17 mouse cellular contexts compared by ENCODE assay signal in the genomic region with DNA sequence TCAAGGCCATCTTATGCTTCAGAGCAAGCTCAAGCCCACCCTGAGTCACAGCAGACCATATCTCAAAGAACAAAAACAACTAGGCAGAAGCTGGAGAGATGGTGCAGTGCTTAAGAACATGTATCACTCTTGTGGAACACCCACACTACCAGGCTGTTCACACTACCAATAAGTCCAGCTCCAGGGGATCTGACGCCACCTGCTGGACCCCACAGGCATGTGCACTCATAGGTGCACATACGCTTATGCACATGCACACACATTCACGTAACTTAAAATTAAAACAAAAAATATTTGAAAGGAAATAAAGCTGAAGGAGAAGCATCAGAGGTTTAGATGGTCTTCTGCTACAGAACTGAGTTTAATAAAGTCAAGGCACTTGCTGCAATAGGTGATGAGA. TPM values are rescaled to one million over a fixed set of nuclear protein-coding genes. Genes with fewer than 3 reads are reported as not detected.
DNase-seq lines count a peak whose midpoint lies in the region; TF ChIP-seq lines count a peak whose summit lies in the region.
"Had no signal": no experiment of that assay in that cellular context is flagged by ENCODE, and none has a peak within 500 bp of the region (broad histone marks: within the 10 kb centered on the region; RNA-seq: fewer than 3 reads in every experiment).

No protein-coding gene starts in this region.

- H3K4me3 ChIP-seq in gastrocnemius, adult 2 months = no peak overlapping the region
- H3K4me3 ChIP-seq in left cerebral cortex, adult 2 months = no peak overlapping the region
- no peak overlapping the region for H3K4me3 ChIP-seq in E14TG2a.4 (replicated peaks; ENCODE audit: low read length)
- H3K4me3 ChIP-seq: embryonic facial prominence, embryonic 10.5 days; hindbrain, embryonic 10.5 days; megakaryocyte, embryonic 14.5 days; neural tube, embryonic 12.5 days had no signal

- H3K36me3 ChIP-seq in E14TG2a.4 (ENCODE audit: insufficient read depth, low read length) = no peaks in the 10 kb centered on the region
- H3K36me3 ChIP-seq: embryonic facial prominence, embryonic 10.5 days; hindbrain, embryonic 10.5 days; neural tube, embryonic 12.5 days had no signal

- no peak for DNase-seq in gastrocnemius, adult 2 months
- DNase-seq in gastrocnemius, adult 18-20 months (ENCODE audit: low spot score) = no peak
- no peak for DNase-seq in left cerebral cortex, adult 2 months (ENCODE audit: extremely low spot score in 1 of 2, low spot score in 2 of 2)
- DNase-seq in left cerebral cortex, postnatal 36 days (ENCODE audit: low spot score in 2 of 2) = no peak
- peak; percentile 49 for DNase-seq in ZHBTc4 (ENCODE audit: low read depth, low spot score)
- DNase-seq in adrenal gland, postnatal 10 days = no peak
- DNase-seq: adrenal gland, adult 8-10 months; cerebellum, adult 11 months; kidney, postnatal 25 days; lung, postnatal 10 days; right cerebral cortex, postnatal 14 days; thymus, postnatal 36 days had no signal

- TF ChIP-seq CTCF in gastrocnemius, adult 2 months (IDR thresholded peaks at IDR 0.05) = peak; percentile 25; the same call in 1 of the 2 replicates
- TF ChIP-seq CTCF in left cerebral cortex, adult 2 months (IDR thresholded peaks at IDR 0.05) = peak; percentile 36
- peak; percentile 24 for TF ChIP-seq CTCF in E14TG2a.4 (conservative IDR thresholded peaks at IDR 0.05; ENCODE audit: low read length)

- peaks cover 6% of the 10 kb centered on the region for H3K9me3 ChIP-seq in E14TG2a.4 (ENCODE audit: low read length)
- H3K9me3 ChIP-seq: embryonic facial prominence, embryonic 10.5 days had no signal

- intact Hi-C loops in gastrocnemius, adult 2 months (cut with DNase I) = no loop called here
- intact Hi-C loops in left cerebral cortex, adult 2 months (cut with DNase I) = no loop called here
- intact Hi-C loops in left cerebral cortex, postnatal 36 days (cut with DNase I) = no loop called here

- peaks cover 54% of the 10 kb centered on the region for H3K4me1 ChIP-seq in E14TG2a.4 (replicated peaks; ENCODE audit: low read depth, low read length)

- no peak overlapping the region for H3K27ac ChIP-seq in gastrocnemius, adult 2 months
- no peak overlapping the region for H3K27ac ChIP-seq in left cerebral cortex, adult 2 months
- H3K27ac ChIP-seq: embryonic facial prominence, embryonic 10.5 days; hindbrain, embryonic 10.5 days; neural tube, embryonic 12.5 days had no signal

- H3K27me3 ChIP-seq in E14TG2a.4 (ENCODE audit: insufficient read depth, low read length) = peaks cover 2% of the 10 kb centered on the region; the same call in 1 of the 2 replicates
- H3K27me3 ChIP-seq: megakaryocyte, embryonic 14.5 days; neural tube, embryonic 12.5 days had no signal

RNA-seq across cellular contexts. Expression of a gene that starts 16.7 kb away (rescaled TPM):
- total RNA-seq in gastrocnemius, adult 2 months (2021) = 10 to 100 TPM; 48.6 to 51.2 TPM
- total RNA-seq in gastrocnemius, adult 18-20 months (2021) = 10 to 100 TPM; 41.3 to 42.2 TPM
- total RNA-seq in left cerebral cortex, adult 2 months (2021) = 100 to 1,000 TPM; 102 to 105 TPM
- 10 to 100 TPM; 95.4 to 99.3 TPM for total RNA-seq in left cerebral cortex, postnatal 36 days (2021)
- total RNA-seq in adrenal gland, postnatal 10 days (2021) = 10 to 100 TPM; 53.1 to 59.9 TPM
